Mouse (Mus musculus) liver, embryonic 12.5 days (tissue): ENCODE data around the gene Lrig2. TPM values are rescaled to one million over a fixed set of nuclear protein-coding genes. Genes with fewer than 3 reads are reported as not detected.

Experiments used
- ATAC-seq: fragments of 200-750 bp; cut with Nextera tagmentation; 2 replicates; pipeline ENCODE4 v1.8.0; 2017; ENCODE audit warnings: moderate number of reproducible peaks, mild to moderate bottlenecking, moderate library complexity
- H3K27ac ChIP-seq: fragments of 300-500 bp; sonication (generic); 2 replicates; pipeline ENCODE4 v1.5.1; 2016; ENCODE audit warnings: mild to moderate bottlenecking
- H3K27me3 ChIP-seq: fragments of 300-500 bp; sonication (generic); replicated peaks from 2 replicates; pipeline ENCODE4 v1.6.1; 2016; ENCODE audit warnings: mild to moderate bottlenecking, moderate library complexity
- H3K36me3 ChIP-seq: fragments of 300-500 bp; sonication (generic); 2 replicates; pipeline ENCODE4 v1.6.1; 2016; ENCODE audit warnings: mild to moderate bottlenecking, moderate library complexity
- H3K4me1 ChIP-seq: fragments of 300-500 bp; sonication (generic); 2 replicates; pipeline ENCODE4 v1.6.1; 2016
- H3K4me2 ChIP-seq: fragments of 300-500 bp; sonication (generic); 2 replicates; pipeline ENCODE4 v1.6.1; 2016; ENCODE audit warnings: mild to moderate bottlenecking, moderate library complexity
- H3K4me3 ChIP-seq: fragments of 300-500 bp; sonication (generic); 2 replicates; pipeline ENCODE4 v1.5.1; 2016; ENCODE audit warnings: mild to moderate bottlenecking, moderate library complexity
- H3K9ac ChIP-seq: fragments of 300-500 bp; sonication (generic); 2 replicates; pipeline ENCODE4 v1.6.1; 2016; ENCODE audit warnings: mild to moderate bottlenecking, moderate library complexity
- H3K9me3 ChIP-seq: fragments of 300-500 bp; sonication (generic); replicated peaks from 2 replicates; pipeline ENCODE4 v1.6.1; 2016; ENCODE audit warnings: mild to moderate bottlenecking, moderate library complexity
- WGBS: fragments of 180-500 bp; shearing (Covaris S2); methylation state at CpG from one replicate; pipeline ENCODE4 v1.1.7; 2016; ENCODE audit not compliant: insufficient replicate concordance; 5-methylcytosine and 5-hydroxymethylcytosine counted together
- polyA plus RNA-seq: library from polyadenylated mRNA; unstranded; fragments of >200 nt; fragmentation: Nextera tagmentation; extraction: Ambion mirVana; gene quantifications from 2 replicates; pipeline ENCODE4 v1.2.1, GENCODE M21; 2016

The Lrig2 gene
- polyA plus RNA-seq: 5.4 and 6.8 TPM in 2 replicates

- Histone ChIP-seq H3K36me3 (no peaks in the 10 kb centered on the region), H3K27ac (peak within 1 kb of the TSS; percentile 93), H3K4me3 (peak within 1 kb of the TSS; percentile 98), H3K4me2 (peak within 1 kb of the TSS; percentile 82), H3K27me3 (no peaks in the 10 kb centered on the region), H3K4me1 (peaks cover 33% of the 10 kb centered on the region), H3K9me3 (no peaks in the 10 kb centered on the region), H3K9ac (peak within 1 kb of the TSS; percentile 93)
- WGBS: under 1% methylated on average over 70 of the region's 71 CpGs
- peak; percentile 98 for ATAC-seq
Measured at GRCm38 (mm10) chr3:104511538-104512423, at the start of gene Lrig2. Lrig2 (minus strand) TSS chr3:104511918.

DNA sequence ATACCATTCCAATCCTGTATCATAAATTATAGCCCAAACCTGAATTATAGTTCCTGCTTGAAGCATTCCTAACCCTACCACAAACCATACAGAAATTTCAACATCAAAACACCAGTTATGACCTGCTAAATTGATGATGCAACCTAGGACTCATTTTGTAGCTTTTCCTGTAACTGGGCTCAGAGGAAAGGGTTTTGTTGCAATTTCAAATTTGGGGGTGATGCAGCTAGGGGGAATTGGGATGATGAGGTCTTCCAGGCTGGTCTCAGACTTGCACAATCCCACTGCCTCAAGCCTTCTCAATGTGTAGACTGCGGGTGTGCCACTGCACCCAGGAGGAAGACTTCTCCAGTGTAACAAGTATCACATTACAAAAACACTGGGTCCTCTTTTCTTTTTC lies 44.9 kb upstream of the Lrig2 start:
- no peak overlapping the region for H3K27ac ChIP-seq
- ATAC-seq: no peak
- no peaks in the 10 kb centered on the region for H3K36me3 ChIP-seq
- H3K9ac ChIP-seq: no peak overlapping the region
- 75% methylated on average over 1 of the region's 1 CpGs for WGBS
- no peaks in the 10 kb centered on the region for H3K4me1 ChIP-seq
- H3K4me3 ChIP-seq: no peak overlapping the region
- H3K27me3 ChIP-seq: no peaks in the 10 kb centered on the region
- no peak overlapping the region for H3K4me2 ChIP-seq
- H3K9me3 ChIP-seq: no peaks in the 10 kb centered on the region

DNA sequence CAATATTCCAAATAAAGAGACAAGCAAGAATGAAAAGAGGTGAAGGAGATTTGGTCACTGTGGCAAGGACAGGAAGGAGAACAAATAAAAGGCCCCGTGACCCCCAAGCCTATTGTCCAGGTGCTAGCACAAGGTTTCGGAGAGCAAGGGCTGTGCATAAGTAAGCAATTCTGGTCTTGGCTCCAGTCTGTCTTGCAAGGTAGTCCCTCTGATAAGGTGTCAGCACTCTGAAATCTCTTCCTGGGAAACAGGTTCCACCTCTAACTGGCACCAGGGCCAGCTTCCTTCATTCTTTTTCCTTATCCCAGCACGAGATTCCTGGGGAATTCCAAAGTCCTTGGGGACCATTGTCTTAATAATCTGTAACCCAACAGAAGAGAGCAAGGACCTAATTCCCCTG lies 38.9 kb upstream of the Lrig2 start:
- Histone ChIP-seq H3K9me3 (no peaks in the 10 kb centered on the region), H3K4me2 (no peak overlapping the region), H3K9ac (no peak overlapping the region), H3K4me3 (no peak overlapping the region), H3K4me1 (no peaks in the 10 kb centered on the region), H3K36me3 (no peaks in the 10 kb centered on the region), H3K27ac (no peak overlapping the region), H3K27me3 (0 out of 2 replicates have a peak, but pooled peaks cover 6% of the 10 kb centered on the region)
- WGBS: 54% methylated on average over 3 of the region's 3 CpGs
- ATAC-seq: no peak

DNA sequence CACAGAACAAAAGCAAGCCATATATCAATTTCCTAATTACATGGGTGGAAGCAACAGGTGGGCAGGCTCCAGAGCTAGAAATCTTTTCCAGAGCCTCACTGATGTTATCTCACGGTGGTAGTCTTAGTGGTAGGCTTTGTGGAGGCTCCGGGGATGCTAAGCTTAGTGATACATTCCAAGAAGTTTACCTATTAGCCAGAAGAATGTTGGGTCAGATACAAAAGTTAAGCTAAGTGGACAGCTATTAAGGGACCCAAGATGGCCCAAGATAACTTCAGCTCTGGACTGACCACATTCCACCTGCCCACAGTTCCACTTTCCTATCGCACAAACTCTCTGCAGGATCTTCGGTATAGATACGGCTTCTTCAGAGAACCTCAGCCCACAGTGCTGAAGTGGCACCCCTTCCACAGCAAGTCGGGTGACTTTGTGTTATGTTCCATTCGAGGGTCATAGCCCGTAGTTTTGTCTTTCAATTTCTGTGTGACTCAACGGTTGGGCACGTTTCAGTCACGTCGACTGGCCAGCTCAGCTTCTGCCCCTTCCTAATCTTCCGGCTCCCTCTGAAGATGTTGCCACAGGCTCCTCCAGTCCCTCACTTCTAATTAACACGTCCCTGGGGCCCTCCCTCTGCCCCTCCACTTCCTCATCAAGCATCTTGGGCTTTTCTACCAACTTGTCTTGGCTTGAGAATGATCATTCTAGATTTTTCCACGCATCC lies 36.8 kb upstream of the Lrig2 start:
- Histone ChIP-seq H3K4me2 (no peak overlapping the region), H3K27ac (no peak overlapping the region), H3K27me3 (0 out of 2 replicates have a peak, but pooled peaks cover 6% of the 10 kb centered on the region), H3K4me3 (no peak overlapping the region), H3K9ac (no peak overlapping the region), H3K9me3 (no peaks in the 10 kb centered on the region), H3K4me1 (no peaks in the 10 kb centered on the region), H3K36me3 (no peaks in the 10 kb centered on the region)
- ATAC-seq: no peak
- WGBS: 54% methylated on average over 15 of the region's 15 CpGs

- H3K27me3 ChIP-seq: 0 out of 2 replicates have a peak, but pooled peaks cover 6% of the 10 kb centered on the region
- H3K4me3 ChIP-seq: no peak overlapping the region
- H3K9me3 ChIP-seq: no peaks in the 10 kb centered on the region
- WGBS: 85% methylated on average over 3 of the region's 3 CpGs
- H3K9ac ChIP-seq: no peak overlapping the region
- no peak overlapping the region for H3K4me2 ChIP-seq
- no peak overlapping the region for H3K27ac ChIP-seq
- H3K36me3 ChIP-seq: no peaks in the 10 kb centered on the region
- ATAC-seq: no peak
- H3K4me1 ChIP-seq: peaks cover 8% of the 10 kb centered on the region; the same call in 1 of the 2 replicates
Measured at GRCm38 (mm10) chr3:104543825-104544224, 32.1 kb upstream of the Lrig2 start.

- WGBS: 64% methylated on average over 2 of the region's 2 CpGs
- Histone ChIP-seq H3K27me3 (no peaks in the 10 kb centered on the region), H3K4me3 (no peak overlapping the region), H3K9me3 (no peaks in the 10 kb centered on the region), H3K9ac (no peak overlapping the region), H3K36me3 (no peaks in the 10 kb centered on the region), H3K4me2 (peak overlapping the region; percentile 45), H3K27ac (no peak overlapping the region), H3K4me1 (peaks cover 8% of the 10 kb centered on the region; the same call in 1 of the 2 replicates)
- ATAC-seq: no peak
Measured at GRCm38 (mm10) chr3:104542065-104542429, 30.3 kb upstream of the Lrig2 start.

GRCm38 (mm10) chr3:104541139-104542064 lies 29.7 kb upstream of the Lrig2 start:
- 22% methylated on average over 21 of the region's 21 CpGs for WGBS

GRCm38 (mm10) chr3:104540480-104541138 lies 28.9 kb upstream of the Lrig2 start:
- Histone ChIP-seq H3K27me3 (no peaks in the 10 kb centered on the region), H3K9ac (no peak overlapping the region), H3K4me1 (peaks cover 8% of the 10 kb centered on the region; the same call in 1 of the 2 replicates), H3K27ac (no peak overlapping the region), H3K36me3 (no peaks in the 10 kb centered on the region), H3K9me3 (no peaks in the 10 kb centered on the region), H3K4me3 (no peak overlapping the region), H3K4me2 (no peak overlapping the region)
- WGBS: 42% methylated on average over 9 of the region's 9 CpGs
- ATAC-seq: no peak

More at GRCm38 (mm10) chr3:104541139-104542064, 29.7 kb upstream of the Lrig2 start:
- H3K4me1 ChIP-seq: peaks cover 8% of the 10 kb centered on the region; the same call in 1 of the 2 replicates
- H3K4me2 ChIP-seq: peak overlapping the region; percentile 45
- H3K27ac ChIP-seq: no peak overlapping the region
- H3K9ac ChIP-seq: no peak overlapping the region
- H3K36me3 ChIP-seq: no peaks in the 10 kb centered on the region
- no peak for ATAC-seq
- H3K4me3 ChIP-seq: no peak overlapping the region
- H3K9me3 ChIP-seq: no peaks in the 10 kb centered on the region
- H3K27me3 ChIP-seq: no peaks in the 10 kb centered on the region

DNA sequence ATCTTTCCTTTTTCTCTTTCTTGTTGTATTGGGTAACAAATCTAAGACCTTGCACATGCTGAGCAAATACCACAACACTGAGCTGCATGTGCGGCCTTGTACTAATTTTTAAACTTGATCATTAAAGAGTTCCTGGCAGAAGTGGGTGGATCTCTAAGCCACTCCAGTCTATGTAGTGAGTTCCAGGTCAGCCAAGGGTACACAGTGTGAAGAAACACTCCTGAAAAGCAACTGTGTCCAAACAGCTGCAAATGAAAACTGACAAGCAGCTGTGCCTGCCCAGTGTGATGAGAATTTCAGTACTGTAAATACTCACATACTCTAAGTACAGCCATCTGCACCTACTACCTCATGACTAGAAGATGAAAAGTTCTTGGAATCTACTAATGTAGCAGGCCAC lies 21.5 kb upstream of the Lrig2 start:
- Histone ChIP-seq H3K36me3 (no peaks in the 10 kb centered on the region), H3K4me2 (no peak overlapping the region), H3K9me3 (no peaks in the 10 kb centered on the region), H3K9ac (no peak overlapping the region), H3K4me1 (no peaks in the 10 kb centered on the region), H3K27me3 (no peaks in the 10 kb centered on the region), H3K27ac (no peak overlapping the region), H3K4me3 (no peak overlapping the region)
- WGBS: 72% methylated on average over 1 of the region's 1 CpGs
- no peak for ATAC-seq

DNA sequence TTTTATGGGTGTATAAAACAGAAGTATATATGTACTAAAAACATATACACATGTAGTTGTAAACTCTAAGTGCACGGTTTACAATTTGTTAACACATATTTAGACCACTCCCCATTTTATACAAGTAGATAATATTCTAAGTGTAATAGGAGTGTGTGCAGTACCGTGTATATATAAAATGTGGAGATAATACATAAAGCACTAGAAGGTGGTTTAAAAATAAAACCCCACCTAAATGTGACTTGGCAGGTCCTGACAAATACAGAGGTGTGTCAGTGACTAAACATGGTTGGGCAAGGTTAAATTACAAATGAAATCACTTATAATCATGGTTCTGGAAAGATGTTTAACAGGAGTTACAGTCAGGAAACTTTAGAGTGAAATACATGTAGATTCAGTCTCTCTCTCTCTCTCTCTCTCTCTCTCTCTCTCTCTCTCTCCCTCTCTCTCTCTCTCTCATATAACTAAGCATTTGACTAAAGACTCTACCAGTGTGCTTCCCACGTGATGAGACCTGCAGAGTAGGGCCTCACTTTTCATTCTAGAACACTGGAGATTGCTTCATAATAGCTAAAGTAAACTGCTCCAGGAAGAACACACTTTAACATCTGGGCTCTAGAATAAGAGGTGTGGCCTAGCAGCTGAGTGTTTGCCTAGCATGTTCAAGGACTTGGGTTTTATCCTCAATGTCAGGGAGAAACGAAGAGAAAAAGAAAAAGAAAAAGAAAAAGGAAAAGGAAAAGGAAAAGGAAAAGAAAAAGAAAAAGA lies 14.6 kb upstream of the Lrig2 start:
- whole genome bisulfite sequencing: 61% methylated on average over 4 of the region's 4 CpGs

More for the DNA sequence above, 14.6 kb upstream of the Lrig2 start:
- Histone ChIP-seq H3K27me3 (no peaks in the 10 kb centered on the region), H3K27ac (no peak overlapping the region), H3K4me2 (no peak overlapping the region), H3K9me3 (no peaks in the 10 kb centered on the region), H3K4me1 (no peaks in the 10 kb centered on the region), H3K9ac (no peak overlapping the region), H3K4me3 (no peak overlapping the region), H3K36me3 (no peaks in the 10 kb centered on the region)
- ATAC-seq: no peak
